Mouse (Mus musculus) retina, postnatal 1 day (tissue): ENCODE data around the gene Efhd1.

Experiments used
- DNase-seq: peaks from one replicate; pipeline ENCODE4 v3.0.0-alpha.2; 2012

The Efhd1 gene

DNA sequence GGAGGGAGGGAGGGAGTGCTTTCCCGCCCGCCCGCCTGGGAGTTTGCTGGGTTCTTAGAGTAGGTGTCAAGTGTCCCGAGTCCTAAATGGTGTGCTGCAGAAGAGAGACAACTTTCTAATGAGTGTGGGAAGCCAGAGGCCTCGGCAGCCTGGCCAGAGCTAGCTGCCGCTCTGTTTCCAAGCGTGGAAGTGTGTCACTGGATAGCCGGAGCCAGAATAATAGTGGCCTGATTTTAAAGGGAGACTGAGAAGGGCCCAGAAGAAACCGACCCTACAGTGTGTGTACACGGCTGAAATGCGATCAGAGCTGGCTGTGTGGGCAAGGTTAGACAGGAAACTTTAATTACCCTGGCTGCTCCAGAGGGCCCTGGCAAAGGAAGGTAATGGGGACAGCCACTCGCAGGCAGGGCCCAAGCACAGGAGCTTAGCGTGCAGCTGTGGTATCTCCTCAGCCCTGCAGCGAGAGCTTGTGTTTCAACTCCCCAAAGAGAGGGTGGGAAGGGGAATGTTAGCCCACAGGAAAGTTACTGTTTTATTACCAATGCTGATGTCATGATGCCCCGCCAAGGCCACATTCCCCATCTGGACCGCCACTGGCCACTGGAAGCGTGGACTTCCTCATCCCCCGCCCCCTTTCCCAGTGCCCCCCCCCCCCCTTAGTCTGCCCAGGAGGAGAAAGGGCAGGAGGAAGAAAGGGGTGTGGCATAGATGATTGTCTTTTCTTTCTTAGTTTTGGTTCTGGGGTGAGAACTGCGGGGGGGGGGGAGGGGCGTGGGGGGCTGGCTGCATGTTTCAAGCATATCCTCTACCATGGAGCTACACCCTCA is 6.7 kb downstream of the Efhd1 start:
- peak; percentile 50 for DNase-seq

DNA sequence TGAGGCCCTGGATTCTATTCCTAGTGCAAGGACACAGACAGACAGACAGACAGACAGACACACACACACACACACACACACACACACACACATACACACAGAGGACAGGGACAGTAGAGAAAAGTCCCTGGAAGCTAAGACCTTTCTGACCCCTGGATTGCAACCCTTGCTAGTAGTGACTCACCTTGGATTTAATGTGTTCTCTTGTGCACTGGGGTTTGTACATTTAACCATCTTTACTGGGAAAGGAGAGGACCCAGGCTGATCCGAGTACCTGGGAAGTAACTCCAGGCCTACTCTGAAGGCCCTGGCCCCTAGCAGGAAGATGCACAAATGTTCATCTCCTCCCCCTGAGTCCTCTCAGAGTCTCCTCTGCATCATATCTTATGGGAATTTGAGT is 7.4 kb downstream of the Efhd1 start:
- DNase-seq, result no peak

DNA sequence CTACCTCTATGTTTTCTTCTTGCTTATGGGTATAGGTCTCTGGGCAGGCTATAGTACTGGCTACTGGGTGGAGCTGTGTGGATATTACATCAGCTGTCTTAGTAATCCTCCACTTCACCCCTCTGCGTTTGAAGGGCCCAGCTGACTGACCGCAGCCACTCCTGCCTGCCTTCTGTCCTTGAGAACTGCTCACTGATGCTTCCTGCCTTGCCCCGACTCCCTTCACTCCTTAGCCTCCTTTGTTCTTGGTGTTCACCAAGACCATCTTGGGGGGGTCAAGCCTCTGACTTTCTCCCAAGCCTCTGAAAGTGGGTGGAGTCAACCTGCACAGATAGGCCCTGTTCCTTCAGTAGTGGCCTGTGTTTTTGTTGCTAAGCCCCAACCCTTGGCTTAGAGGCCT is 8.3 kb downstream of the Efhd1 start:
- no peak for DNase-seq

DNA sequence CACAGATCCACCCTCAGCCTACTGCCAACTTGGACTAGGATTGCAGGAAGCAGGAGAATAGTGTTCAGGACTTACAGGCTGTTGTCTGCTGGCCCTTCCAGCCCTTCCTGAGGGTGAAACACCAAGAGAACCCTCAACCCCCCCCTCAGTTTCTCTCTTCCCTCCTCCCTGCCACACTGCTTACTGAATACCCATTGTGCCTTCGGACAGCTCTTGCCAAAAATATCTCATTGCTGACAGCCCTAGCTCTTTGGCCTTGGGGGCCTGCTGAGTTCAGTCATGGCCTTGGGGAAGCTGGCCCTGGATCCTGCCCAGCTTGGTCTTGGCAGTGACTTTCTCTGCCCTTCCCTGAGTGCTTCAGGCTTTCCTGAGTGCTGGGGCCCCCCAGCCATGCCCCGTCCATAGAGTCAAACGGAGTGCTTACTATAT is 9.4 kb downstream of the Efhd1 start:
- no peak for DNase-seq

DNA sequence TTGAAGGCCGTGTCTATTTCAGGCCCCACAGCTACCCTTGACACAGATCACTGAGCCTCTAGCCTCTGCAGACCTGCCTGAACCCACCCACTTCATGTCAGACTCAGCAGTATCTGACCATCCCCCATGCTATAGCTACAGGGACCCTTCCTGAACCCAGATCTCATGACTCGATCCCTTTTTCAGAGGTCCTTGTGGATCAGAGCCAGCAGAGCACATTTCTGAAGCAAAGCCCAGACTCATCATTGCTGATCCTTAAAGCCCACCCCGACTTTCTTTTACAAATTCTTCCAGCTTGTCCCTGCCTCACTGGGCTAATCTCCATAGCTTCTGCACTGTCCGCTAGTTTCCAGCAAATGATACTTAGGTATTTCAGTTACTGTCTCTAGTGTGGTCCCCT is 10.0 kb downstream of the Efhd1 start:
- no peak for DNase-seq

DNA sequence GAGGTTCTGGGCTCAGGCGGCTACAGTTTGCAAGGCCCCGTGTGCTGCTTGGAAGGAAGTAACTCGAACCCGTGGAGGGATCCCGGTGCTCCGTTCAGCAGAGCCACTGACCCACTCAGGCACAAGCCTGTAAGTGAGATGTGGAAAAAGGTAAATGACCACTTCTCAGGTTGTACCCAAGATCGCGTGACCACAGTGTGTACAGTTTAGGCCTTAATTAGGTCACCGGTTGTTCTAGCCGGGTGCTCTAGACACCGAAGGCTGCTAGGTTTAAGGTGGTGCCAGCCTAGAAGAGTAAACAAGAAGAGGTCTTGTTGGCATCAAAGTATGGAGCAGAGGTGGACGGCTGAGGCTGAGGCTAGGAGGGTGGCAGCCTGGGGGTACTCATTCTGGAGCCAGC is 11.0 kb downstream of the Efhd1 start:
- no peak for DNase-seq

DNA sequence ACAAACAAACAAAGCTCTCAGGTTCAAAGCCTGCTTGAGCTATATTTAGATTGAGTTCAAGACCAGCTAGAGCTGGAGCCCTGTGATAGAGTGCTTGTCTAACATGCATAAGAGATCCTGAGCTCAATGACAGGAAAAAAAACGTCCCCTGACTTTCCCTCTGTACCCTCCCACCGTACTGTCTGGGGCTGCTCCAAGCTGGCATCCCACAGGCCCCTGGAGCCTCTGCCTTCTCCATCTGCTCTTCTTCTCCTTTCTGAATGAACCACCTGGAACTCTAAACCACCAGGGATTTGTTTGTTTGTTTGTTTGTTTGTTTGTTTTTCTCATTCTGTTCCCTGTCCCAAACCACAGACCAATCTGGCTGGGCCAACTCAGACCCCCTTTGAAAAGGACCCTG is 11.9 kb downstream of the Efhd1 start:
- DNase-seq, result no peak

DNA sequence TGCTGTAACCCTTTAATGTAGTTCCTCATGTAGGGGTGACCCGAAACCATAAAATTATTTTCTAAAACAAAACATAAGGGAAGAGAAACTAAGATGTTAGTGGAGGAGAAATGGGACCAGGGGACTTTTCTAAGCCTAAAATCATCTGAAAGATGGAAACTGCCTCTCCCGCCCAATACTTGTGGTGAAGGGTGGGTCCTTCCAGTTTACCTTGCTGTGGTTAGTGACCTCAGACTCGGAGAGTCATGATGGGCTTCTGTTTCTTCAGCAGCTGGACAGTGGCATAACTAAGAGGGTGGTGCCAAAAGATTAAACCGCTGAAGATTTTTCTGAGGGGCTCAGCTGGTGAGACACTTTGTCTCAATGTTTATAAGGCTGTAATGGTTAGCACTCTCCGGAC is 16.1 kb downstream of the Efhd1 start:
- no peak for DNase-seq

DNA sequence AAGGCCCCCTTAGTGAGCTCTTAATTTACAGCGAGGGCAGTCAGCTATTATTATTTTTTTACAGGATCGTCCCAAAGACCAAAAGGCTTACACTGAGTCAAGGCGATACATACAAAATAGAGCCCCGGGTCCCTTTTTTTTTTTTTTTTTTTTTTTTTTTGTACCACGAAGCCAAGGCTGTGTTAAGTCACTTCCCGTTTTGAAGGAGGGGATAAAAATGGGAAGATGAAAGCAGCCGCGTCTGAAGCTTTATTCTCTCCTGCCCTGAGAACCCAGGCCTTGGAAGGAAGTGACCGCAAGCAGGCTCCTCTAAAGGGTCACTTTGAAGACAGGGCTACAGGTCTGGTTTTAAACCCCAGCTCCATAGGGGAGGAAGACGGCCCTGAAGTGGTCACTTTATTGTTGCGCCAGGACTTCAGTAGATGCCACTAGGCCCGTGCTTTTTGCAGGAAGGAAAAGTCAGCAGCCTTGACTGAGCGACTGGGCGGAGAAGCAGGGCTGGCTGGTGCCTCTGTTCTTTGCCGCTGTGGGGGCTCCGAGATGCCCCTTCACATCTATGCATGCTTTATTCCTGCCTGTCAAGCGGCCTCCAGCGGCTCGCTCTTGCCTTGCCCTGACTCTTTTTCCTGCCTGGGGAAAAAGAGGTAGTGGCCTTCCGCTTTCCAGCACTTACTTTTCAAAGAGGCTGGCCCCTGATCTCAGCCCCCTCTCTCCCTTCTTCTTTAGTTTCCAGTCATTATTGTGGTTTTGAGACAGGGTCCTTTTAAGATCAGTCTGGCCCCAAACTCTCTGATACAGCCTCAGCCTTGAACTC is 17.6 kb downstream of the Efhd1 start:
- no peak for DNase-seq

DNA sequence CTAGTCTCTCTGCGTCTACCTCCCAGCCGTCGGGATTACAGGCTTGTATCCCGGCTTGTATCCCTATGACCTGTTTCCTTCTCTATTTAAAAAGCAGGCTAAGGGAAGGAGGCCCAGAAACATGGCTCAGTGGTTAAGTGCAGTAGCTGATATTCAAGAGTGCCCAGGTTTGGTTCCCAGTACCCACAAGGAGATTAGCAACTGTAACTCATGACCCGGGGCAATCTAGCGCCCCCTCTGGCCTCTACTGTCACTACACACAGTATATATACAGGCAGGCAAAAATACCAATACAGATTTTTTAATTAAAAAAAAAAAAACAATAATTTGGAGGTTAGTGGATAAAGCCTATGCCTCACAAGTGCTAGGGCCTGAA is 18.2 kb downstream of the Efhd1 start:
- no peak for DNase-seq

DNA sequence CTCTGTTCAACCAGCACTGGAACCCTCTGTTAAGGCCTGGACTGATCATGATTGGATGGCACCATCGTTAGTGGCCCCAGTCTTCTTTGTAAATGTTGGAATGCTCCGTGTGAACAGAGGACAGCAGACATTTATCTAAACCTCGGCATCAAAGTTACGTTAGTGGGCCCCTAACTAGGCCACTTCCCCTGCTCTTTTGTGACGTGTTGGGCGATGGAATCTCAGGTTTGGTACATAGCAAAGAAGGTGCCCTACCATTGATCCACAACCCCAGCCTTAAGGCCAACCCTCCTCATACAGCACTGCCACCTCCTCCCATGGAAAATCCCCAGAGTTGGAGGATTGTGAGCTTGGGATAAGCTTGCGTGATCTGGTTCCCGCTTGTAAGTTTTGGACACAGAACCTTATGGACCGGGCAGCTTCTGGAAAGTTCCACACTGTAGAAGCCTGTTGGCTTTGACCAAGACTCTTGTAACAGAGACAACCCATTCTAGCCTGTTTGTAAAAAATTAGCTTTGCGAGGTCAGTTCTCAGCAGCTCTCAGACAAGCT is 19.3 kb downstream of the Efhd1 start:
- DNase-seq, result no peak

DNA sequence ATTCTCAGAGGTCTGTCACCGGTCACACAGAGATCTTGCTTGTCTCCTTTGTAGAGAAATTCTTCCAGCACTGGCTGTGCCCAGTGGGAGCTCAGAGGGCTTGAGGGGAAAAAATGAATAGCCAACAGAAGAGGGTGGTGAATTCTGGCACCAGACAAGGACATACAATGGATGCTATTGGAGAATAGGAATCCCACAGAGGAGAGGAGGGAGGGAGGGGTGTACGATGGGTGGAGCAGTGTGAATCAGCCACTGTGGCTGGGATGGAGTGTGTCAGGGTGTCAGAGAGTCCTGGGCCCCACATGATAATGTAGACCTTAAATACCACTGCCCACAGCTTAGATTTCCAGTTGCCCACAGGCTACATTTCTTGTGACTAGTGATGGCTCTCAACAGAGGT is 22.9 kb downstream of the Efhd1 start:
- no peak for DNase-seq

DNA sequence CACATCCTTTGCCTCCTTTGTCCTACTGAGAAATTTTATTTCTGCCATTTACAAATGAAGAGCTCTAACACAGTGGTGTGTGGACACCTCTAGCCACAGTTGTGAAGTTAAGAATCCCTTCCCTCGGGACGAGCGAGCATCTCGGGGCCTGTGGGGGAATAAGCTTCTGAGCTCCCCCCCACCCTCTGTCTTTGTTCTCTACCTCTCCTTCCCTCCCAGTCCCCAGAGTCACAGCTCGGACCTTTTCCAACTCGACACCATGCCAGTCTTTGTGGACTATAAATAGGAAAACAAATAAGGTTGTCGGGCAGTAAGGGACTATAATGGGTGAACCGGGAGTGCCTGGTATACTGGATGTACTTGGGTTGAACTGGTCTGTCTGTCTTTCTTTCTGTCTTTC is 27.3 kb downstream of the Efhd1 start:
- no peak for DNase-seq

DNA sequence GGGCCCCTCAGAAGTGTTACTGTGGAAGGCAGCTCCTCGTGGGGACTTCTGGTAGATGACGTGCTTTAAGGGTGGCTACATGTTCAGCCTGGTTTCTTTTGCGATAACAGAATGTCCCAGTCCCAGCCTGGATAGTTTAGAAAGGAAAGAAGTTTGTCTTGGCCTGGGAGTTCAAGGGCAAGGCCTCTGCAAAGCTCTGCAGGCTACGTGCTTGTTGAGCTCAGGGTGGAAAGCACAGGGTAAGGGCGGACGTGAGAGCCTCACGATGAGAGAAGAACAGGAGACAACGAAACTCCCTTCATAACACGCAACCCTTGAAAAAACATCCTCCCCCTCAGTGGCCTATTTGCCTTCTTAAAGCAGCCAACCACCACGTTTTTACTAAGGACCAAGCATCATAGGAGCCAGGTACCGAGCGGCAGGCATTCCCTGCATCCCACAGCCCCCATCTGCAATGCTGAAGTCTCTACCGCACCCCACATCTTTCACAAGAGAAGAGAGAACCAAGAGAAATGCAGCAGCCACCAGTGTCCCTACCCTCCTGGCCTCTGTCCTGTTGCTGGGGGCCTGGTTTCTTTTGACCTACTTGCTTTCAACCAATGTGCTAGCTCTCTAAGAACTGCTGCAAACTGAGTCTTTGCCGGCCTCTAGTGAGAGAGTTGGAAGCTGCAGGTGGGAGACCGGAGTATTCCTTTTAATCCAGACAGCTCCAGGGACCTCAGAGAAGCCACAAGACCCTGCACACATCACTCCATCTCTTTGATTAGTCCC is 28.4 kb downstream of the Efhd1 start:
- DNase-seq, result peak; percentile 89

DNA sequence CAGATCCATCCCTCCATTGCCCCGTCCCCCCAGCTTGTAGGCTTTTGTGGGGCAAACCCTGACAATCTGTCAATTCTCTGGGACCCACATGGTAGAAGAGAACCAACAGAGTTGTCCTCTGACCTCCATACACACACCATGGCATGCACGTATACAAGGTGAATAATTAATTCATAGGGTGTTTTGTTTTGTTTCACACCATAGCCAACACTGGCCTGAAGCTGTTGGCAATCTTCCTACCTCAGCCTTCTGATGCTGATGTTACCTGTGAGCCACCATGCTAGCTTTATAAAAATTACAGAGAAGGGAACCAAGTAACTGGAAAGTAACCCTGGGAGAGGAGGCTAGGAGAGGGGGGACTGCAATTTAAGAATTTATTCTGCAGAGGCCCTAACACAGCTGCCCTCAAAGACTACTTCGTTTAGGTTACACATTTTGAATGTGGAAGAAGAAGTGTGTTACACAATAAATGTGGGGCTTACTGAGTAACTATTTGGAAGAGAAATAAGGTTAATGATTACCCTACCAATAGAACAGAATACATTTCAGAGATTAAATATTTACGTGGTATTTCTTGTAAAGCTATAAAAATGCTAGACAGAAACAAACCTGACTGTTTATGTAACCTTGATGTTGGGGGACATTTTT is 30.0 kb downstream of the Efhd1 start:
- DNase-seq, result no peak

DNA sequence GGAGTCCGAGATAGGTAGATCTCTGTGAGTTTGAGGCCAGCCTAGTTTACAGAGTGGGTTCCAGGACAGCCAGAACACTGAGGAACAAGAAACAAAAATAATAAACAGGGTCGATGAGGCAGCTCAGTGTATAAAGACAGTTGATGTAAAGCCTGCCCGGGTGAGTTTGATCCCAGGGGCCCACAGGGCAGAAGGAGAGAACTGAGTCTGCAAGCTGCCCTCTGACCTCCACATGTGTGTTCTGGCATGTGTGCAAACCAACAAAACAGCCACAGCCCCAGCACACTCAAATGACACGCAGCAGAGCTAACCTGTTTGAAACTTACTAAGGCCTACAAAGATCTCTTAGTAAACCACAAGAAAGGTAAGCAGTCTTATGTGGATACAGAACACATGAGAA is 30.8 kb downstream of the Efhd1 start:
- no peak for DNase-seq

DNA sequence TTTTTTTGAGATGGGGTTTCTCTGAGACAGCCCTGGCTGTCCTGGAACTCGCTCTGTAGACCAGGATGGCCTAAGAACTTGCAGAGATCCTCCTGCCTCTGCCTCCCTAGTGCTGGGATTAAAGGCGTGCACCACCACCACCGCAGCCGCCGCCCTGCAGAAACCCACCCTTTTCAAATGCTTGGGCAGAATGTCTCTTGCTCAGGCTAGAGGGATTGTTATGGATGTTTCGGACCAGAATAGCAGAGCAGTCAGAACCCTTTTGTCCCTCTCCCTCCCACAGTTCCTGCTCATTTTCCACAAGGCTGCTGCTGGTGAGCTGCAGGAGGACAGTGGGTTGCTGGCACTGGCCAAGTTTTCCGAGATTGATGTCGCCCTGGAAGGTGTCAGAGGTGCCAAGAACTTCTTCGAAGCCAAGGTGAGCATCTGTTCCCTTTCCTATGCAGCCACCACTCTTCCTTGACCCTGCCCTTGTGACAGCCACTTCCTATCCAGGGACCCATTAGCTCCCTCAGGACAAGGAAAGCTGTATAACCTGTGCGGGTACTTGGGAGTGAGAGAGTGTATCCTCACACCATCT is 33.3 kb downstream of the Efhd1 start:
- no peak for DNase-seq

DNA sequence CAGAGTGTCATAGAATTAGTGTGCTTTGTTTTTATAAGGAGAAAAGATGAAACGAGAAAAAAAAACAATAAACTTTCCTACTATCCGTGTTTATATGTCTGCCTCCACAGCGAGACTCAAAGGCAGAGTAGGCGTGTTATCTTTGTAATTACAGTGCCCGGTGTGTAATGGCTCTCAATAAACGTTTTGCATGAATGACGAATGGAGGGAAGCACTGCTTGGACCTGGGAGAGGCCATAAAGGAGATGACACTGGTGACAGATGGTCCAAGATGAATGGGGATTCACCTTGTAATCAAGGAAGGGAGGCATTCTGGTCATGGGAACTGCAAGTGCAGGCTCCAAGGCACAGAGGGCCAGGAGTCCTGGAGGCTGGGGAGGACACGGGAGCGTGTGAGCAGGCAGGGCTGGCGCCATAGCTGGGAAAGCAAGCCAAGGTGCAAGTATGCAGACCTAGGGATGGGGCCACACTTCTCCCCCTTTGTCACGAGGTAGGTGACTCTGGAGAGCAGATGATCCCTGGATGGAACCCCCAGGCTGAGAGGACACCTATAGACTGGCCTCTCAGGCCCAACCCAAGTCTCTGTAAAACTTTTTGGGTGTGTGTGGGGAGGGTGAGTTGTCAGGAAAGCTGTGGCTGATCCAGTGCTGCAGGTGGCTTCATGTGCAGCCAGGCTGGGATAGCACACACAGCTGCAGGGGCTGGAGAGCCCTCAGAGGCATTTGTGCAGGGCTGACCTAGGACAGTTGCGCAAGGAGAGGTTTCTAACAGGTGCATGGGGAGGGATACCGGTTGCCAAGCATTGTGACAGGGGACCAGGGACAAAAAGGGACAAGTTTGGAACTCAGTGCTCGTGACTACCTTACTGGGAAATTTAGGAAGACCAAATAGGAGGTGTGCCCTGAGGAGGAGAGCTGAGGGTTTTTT is 36.5 kb downstream of the Efhd1 start:
- no peak for DNase-seq

DNA sequence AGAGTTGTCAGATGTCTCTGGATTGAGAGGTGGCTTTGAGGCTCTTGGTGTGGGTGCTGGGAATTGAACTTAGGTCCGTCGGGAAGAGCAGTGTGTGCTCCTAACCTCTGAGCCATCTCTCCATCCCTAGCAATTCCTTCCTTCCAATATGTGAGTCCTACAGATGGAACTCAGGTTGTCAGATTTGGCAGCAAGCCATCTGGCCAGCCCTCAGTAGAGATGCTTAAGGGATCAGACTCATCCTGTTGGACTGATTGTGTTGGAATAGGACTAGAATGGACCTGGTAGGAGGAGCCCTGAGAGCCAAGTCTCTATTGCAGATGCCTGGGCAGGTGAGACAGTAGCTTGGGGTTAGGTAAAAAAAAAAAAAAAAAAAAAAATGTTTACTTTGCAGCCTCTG is 37.8 kb downstream of the Efhd1 start:
- no peak for DNase-seq

DNA sequence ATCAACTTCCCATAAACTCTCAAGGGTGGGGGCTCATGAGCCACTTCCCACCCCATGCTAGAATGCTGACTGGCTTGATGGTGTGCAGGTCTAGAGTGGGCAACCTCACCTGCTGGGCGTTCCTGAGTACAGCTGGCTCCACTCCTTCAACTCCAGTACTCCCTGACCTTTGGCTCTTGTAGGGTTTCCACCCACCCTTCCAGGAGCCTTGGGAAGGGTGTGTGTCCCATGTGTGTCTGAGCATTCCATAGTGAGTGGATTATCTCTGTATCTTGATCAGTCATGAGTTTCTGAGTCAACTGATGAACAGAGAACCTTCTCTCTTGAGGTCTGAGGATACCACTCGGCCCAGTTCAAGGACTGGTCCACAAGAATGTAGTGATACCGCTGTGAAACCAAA is 44.8 kb downstream of the Efhd1 start:
- no peak for DNase-seq

DNA sequence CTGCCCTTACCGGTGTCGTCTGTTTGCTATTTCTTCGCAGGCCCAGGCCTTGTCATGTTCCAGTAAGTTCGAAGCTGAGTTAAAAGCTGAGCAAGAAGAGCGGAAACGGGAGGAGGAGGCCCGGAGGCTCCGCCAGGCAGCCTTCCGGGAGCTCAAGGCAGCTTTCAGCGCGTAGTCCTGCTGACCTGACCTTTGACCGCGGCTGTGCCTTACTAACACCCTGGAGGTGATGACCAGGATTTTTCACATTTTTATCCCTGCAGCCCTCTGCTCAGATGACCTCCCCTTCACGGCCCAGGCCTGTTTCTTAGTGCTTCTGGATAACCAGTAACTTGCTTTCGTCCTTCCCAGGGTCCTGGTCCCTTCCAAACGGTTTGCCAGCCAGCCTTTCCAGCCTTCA is 45.5 kb downstream of the Efhd1 start:
- DNase-seq, result no peak
